Mouse (Mus musculus): Measurements from ENCODE around the gene Gal3st3.

GRCm38 (mm10) chr19:5345297-5346131 is 47.4 kb downstream of the Gal3st3 start:
- TF ChIP-seq GATA1 (IDR thresholded peaks at IDR 0.05; ENCODE audit: borderline replicate concordance, low read length): no peak
- no peak for TF ChIP-seq FLI1 (IDR thresholded peaks at IDR 0.05; ENCODE audit: low read length)

Data from megakaryocyte, embryonic 14.5 days (primary cell).